Mouse (Mus musculus): ENCODE measurements around the gene Fam89b.
"Not testable (repeated sequence)": the region's sequence is repeated elsewhere in the genome, so short reads cannot be mapped to it uniquely, and the experiment has no call there.

Fam89b gene

GRCm38 (mm10) chr19:5710068-5710467, 19.4 kb downstream of the Fam89b start:
- no peak for DNase-seq

- no peak for DNase-seq
Measured at GRCm38 (mm10) chr19:5704801-5705571, 24.5 kb downstream of the Fam89b start.

- DNase-seq = no peak
Measured at GRCm38 (mm10) chr19:5704163-5704800, 25.2 kb downstream of the Fam89b start, which contains the start of gene Kcnk7. TSS of gene Kcnk7 (plus strand) at chr19:5704367.

GRCm38 (mm10) chr19:5695849-5696462, 33.5 kb downstream of the Fam89b start:
- no peak for DNase-seq

DNA sequence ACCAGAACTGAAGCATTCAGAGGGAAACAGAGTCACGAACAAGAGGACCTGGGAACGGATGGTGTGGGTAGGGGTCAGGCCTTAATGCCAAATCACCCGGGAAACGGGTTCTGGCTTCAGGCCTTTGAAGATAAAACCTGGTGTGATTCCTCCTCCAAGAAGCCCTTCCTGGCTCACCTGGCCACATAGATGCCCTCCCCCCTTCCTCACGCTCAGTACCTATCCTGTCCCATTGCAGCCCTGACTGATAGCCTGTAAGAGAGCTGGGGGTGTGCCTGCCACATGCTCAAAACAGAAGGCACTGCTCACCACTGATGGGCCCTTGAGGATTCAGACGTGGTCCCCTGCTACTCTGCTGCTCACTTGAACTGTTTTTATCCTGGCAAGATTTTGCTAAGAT, 35.7 kb downstream of the Fam89b start:
- no peak for DNase-seq

GRCm38 (mm10) chr19:5692913-5693396, 36.5 kb downstream of the Fam89b start:
- DNase-seq = no peak

- no peak for DNase-seq
Measured at GRCm38 (mm10) chr19:5692086-5692912, 37.2 kb downstream of the Fam89b start.

- DNase-seq = no peak
Measured at GRCm38 (mm10) chr19:5691601-5692000, 37.9 kb downstream of the Fam89b start.

DNA sequence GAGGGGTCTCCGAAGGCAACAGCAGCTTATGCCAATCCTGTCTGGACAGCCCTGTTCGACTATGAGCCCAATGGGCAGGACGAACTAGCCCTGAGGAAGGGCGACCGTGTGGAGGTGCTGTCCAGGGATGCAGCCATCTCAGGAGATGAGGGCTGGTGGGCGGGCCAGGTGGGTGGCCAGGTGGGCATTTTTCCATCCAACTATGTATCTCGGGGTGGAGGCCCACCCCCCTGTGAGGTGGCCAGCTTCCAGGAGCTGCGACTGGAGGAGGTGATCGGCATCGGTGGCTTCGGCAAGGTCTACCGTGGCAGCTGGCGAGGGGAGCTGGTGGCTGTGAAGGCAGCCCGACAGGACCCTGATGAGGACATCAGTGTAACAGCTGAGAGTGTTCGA, 39.1 kb downstream of the Fam89b start:
- DNase-seq = peak in 1 of 2 experiments; percentile 46

- DNase-seq = peak; percentile 92 to 94
Measured at GRCm38 (mm10) chr19:5689565-5690342, 39.7 kb downstream of the Fam89b start.

GRCm38 (mm10) chr19:5689088-5689428, 40.4 kb downstream of the Fam89b start:
- DNase-seq = no peak

DNA sequence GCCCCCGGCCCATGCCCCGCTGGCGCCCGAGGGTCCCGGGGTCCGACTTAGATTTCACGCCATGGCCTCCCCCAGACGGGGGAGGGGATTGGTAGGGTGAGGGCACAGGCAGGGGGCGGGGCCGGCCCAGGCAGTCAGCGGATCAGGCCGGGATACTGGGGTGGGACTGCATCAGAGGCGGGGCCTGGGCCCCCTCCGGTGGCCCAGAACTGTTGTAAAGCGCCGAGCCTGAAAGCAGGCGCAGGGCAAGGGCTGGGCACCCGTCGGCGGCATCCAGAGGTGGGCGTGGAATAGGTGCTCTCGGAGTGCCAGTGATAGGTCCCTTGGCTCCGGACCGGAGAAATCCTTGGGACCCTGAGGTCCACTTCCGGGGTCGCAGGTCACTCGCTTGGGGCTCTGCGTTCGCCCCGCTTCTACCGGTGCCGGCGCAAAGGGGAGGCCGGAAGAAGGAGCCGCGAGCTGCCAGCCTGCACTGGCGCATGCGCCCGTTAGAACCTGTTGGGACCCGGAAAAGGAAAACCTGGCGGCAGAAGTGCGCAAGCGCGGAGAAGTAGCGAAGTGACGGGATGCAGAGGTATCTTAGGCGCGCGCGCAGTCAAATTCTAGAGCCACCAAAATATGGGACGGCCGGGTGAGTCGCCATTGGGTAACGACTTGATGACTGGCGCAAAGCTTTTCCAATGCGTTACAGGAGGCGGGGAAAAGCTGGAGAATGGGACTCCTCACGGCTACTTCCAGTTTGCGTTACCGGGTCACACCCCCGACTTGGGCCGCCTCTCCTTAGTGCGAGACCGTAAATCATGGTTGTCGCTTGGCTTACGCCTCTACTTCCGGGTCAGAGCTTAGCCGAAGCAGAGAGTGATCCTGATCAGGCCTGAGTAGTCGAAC, 41.0 kb downstream of the Fam89b start, which contains the start of the genes Map3k11 and Pcnx3:
Gene Map3k11, plus strand, starts transcription at position 543 of the 888 bp plus-strand sequence.
Gene Pcnx3, minus strand, starts transcription at position 709 of the 888 bp plus-strand sequence.
- peak; percentile 97 to 98 for DNase-seq

- DNase-seq = no peak
Measured at GRCm38 (mm10) chr19:5687738-5688137, 41.7 kb downstream of the Fam89b start.

- not testable (repeated sequence) for DNase-seq
Measured at GRCm38 (mm10) chr19:5686954-5687353, 42.5 kb downstream of the Fam89b start.

- DNase-seq = no peak
Measured at GRCm38 (mm10) chr19:5686437-5686836, 43.0 kb downstream of the Fam89b start.

GRCm38 (mm10) chr19:5685861-5686260, 43.6 kb downstream of the Fam89b start:
- DNase-seq = no peak

DNA sequence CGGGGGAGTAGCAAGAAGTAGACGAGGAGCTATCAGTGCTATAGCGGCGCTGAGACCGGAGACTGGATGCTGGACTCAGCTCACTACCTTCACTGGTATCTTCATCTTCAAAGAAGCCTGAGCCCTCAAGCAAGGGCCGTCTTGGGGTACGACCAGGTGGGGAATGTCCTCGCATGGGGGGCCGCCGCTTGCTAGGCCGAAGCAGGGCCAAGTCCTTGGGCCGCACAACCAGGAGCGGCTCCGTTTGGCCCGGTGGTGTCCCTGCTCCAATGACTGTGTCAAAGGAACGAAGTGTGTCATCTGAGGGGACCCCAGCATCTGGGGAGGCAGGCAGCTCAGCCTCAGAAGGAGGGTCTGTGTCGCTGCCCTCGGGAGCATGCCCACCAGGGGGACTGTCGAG, 44.0 kb downstream of the Fam89b start:
- no peak for DNase-seq

DNA sequence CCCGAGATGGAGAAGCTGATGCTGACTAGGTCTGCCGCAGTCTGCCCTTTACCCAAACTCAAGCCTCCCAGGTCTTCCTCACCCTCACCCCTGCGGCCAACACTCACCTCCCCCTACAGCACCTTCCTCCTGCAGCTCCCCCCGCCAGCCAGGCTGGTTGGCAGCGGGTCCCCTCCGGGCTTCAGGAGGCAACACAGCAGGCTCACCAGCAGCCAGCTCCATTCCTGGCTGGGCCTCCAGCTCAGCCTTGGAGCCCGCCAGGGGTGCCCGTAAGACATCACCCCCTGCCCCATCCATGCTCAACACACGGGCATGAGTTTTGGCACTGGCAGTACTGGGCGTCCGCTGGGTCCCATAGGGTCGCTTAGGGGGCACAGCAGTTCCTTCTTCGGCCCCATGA, 44.5 kb downstream of the Fam89b start:
- no peak for DNase-seq

DNA sequence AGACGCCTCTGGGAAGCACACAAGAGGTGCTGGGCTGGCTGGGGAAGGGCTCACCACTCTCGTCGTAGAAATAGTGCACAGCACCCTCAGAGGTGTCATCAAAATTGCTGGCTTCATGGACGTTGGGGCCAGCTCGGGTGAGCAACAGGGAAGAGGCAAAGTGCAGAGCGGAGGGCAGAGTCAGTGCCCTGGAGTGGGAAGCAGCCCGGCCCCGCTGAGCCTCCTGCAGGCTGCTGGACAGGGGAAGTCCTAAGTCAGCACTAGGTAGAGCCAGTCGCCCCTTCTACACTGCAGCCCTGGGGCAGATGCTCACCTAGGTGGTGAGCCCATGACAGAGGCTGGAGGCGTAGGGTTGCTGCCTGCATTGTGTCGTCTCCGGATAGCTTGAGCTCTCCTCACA, 45.2 kb downstream of the Fam89b start:
- no peak for DNase-seq

DNA sequence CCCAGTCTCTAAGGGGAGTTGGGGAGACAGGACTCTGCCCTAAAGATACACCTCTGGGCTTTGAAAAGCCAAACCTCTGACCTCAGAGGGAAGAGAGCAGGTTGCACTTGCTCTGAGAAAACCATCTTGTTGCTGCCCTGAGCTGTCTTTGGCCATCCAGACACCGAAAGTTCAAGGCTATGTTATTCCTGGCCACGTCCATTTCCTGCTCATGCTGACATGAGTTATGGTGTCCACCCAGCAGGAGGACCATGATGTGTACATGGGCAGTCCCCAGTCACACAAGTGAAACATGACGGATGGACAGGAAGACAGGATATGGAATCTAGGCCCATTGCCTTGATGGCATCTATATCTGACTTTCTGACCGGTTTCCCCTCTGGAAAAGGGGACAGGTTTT, 49.0 kb downstream of the Fam89b start:
- DNase-seq = no peak

All from thymus, adult 18-20 months (tissue).